Mouse (Mus musculus): ENCODE measurements around the gene Gypa. TPM values are rescaled to one million over a fixed set of nuclear protein-coding genes. Genes with fewer than 3 reads are reported as not detected.
A peak's percentile ranks its signal among the peaks of the same experiment; 100 is the strongest.

Gypa gene
- total and polyA plus RNA-seq, 2 experiments from 2014 or later, result 0.37 to 1.7 TPM

DNA sequence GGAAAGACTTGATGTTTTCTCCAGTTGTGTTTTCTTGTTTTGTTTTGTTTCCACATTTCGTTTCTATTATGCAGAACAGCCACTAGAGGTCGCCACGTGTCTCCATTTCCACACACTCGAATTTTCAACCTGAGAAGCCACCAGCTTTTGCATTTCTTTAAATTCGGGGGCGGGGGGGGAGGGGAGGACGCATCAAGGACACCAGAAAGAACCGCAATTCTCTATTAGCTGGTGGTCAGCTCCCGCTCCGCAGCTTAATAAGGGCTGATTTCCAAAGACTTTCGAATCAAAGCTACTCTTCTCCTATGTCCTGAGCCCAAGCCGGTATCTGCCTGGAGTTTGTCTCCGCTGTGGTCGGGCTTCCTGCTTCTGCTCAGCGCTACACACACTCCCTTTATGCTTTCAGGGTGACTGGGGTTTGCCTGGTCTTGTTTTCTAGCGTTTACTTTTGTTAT is 567 bp upstream of the Gypa start:
- DNase-seq (ENCODE audit: low spot score), result peak; percentile 78
- Histone ChIP-seq H3K4me3 (ENCODE audit: low read depth, low read length) (peak overlapping the region; percentile 45), H3K4me2 (ENCODE audit: low read depth, low read length, poor library complexity, severe bottlenecking) (peak overlapping the region; percentile 71), H3K9ac (replicated peaks; ENCODE audit: low read length, poor library complexity, severe bottlenecking) (no peak overlapping the region), H3K4me1 (ENCODE audit: insufficient read depth, low read length) (no peaks in the 10 kb centered on the region), H3K27me3 (ENCODE audit: insufficient read depth, low read length) (no peaks in the 10 kb centered on the region), H3K27ac (ENCODE audit: low read depth, low read length) (0 out of 2 replicates have a peak overlapping the region, but pooled peaks have one; percentile 43), H3K36me3 (ENCODE audit: insufficient read depth, low read length) (no peaks in the 10 kb centered on the region), H3K9me3 (ENCODE audit: low read length) (no peaks in the 10 kb centered on the region)
- WGBS, result under 1% methylated on average over 16 of the region's 16 CpGs
- TF ChIP-seq CTCF (IDR thresholded peaks at IDR 0.05), result peak; percentile 86
- ATAC-seq (ENCODE audit: low FRiP score), result peak; percentile 68

GRCm38 (mm10) chr8:80494346-80494660 is 722 bp downstream of the Gypa start:
- Histone ChIP-seq H3K27ac (ENCODE audit: low read depth, low read length) (no peak overlapping the region), H3K4me3 (ENCODE audit: low read depth, low read length) (no peak overlapping the region), H3K9me3 (ENCODE audit: low read length) (no peaks in the 10 kb centered on the region), H3K4me2 (ENCODE audit: low read depth, low read length, poor library complexity, severe bottlenecking) (no peak overlapping the region), H3K27me3 (ENCODE audit: insufficient read depth, low read length) (no peaks in the 10 kb centered on the region), H3K36me3 (ENCODE audit: insufficient read depth, low read length) (no peaks in the 10 kb centered on the region), H3K9ac (replicated peaks; ENCODE audit: low read length, poor library complexity, severe bottlenecking) (no peak overlapping the region), H3K4me1 (ENCODE audit: insufficient read depth, low read length) (no peaks in the 10 kb centered on the region)
- DNase-seq (ENCODE audit: low spot score), result no peak
- no peak for ATAC-seq (ENCODE audit: low FRiP score)
- no peak for TF ChIP-seq CTCF (IDR thresholded peaks at IDR 0.05)
- WGBS, result 95% methylated on average over 2 of the region's 2 CpGs

DNA sequence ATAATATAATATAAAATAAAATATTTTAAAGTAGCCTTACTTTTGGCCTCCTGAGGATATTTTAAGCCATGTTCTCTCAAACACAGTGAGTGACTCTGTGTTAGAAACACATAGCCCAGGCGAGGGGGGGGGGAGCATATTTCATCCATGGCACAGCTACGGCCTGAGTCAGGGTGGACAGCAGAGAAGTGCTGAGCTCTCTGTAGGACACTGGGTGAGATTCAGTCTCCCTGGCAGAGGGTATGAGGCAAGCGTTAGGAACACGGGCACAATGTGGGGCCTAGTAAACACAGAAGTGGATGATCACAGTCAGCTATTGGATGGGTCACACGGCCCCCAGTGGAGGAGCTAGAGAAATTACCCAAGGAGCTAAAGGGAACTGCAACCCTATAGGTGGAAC is 1.2 kb downstream of the Gypa start:
- WGBS, result 85% methylated on average over 5 of the region's 5 CpGs

DNA sequence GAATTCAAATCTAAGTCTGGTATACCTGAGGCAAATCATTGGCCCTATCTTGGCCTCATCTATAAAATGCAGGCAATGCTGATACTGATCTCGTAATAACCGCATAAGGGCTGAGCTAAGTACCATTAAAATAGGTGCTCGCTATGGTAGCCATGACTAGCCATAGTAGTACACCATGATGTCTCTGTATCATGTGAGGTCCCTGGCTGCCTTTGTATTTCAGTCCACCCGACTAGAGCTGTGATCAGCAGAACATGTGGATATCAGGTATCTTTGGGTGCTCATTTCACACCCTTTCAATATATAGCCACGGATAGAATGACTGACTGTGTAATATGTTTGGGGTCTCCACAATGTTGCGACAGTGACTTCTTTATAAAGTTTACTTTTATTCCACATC is 1.9 kb downstream of the Gypa start:
- H3K4me1 ChIP-seq (ENCODE audit: insufficient read depth, low read length), result no peaks in the 10 kb centered on the region
- no peak overlapping the region for H3K9ac ChIP-seq (replicated peaks; ENCODE audit: low read length, poor library complexity, severe bottlenecking)
- ATAC-seq (ENCODE audit: low FRiP score) (no peak), DNase-seq (ENCODE audit: low spot score) (no peak)
- no peak overlapping the region for H3K4me2 ChIP-seq (ENCODE audit: low read depth, low read length, poor library complexity, severe bottlenecking)
- H3K36me3 ChIP-seq (ENCODE audit: insufficient read depth, low read length), result no peaks in the 10 kb centered on the region
- 98% methylated on average over 6 of the region's 6 CpGs for WGBS
- no peak overlapping the region for H3K27ac ChIP-seq (ENCODE audit: low read depth, low read length)
- no peak for TF ChIP-seq CTCF (IDR thresholded peaks at IDR 0.05)
- no peaks in the 10 kb centered on the region for H3K9me3 ChIP-seq (ENCODE audit: low read length)
- no peaks in the 10 kb centered on the region for H3K27me3 ChIP-seq (ENCODE audit: insufficient read depth, low read length)
- H3K4me3 ChIP-seq (ENCODE audit: low read depth, low read length), result no peak overlapping the region

More for the DNA sequence above, 1.2 kb downstream of the Gypa start:
- Histone ChIP-seq H3K4me1 (ENCODE audit: insufficient read depth, low read length) (no peaks in the 10 kb centered on the region), H3K36me3 (ENCODE audit: insufficient read depth, low read length) (no peaks in the 10 kb centered on the region), H3K27me3 (ENCODE audit: insufficient read depth, low read length) (no peaks in the 10 kb centered on the region), H3K4me3 (ENCODE audit: low read depth, low read length) (no peak overlapping the region), H3K9ac (replicated peaks; ENCODE audit: low read length, poor library complexity, severe bottlenecking) (no peak overlapping the region), H3K27ac (ENCODE audit: low read depth, low read length) (no peak overlapping the region), H3K4me2 (ENCODE audit: low read depth, low read length, poor library complexity, severe bottlenecking) (no peak overlapping the region), H3K9me3 (ENCODE audit: low read length) (no peaks in the 10 kb centered on the region)
- TF ChIP-seq CTCF (IDR thresholded peaks at IDR 0.05), result no peak
- ATAC-seq (ENCODE audit: low FRiP score), result no peak
- DNase-seq (ENCODE audit: low spot score), result no peak

- ATAC-seq (ENCODE audit: low FRiP score) (no peak), DNase-seq (ENCODE audit: low spot score) (no peak)
- H3K9me3 ChIP-seq (ENCODE audit: low read length), result no peaks in the 10 kb centered on the region
- WGBS, result 72% methylated on average over 4 of the region's 4 CpGs
- no peak overlapping the region for H3K4me3 ChIP-seq (ENCODE audit: low read depth, low read length)
- TF ChIP-seq CTCF (IDR thresholded peaks at IDR 0.05), result no peak
- no peak overlapping the region for H3K27ac ChIP-seq (ENCODE audit: low read depth, low read length)
- no peaks in the 10 kb centered on the region for H3K36me3 ChIP-seq (ENCODE audit: insufficient read depth, low read length)
- no peak overlapping the region for H3K4me2 ChIP-seq (ENCODE audit: low read depth, low read length, poor library complexity, severe bottlenecking)
- no peaks in the 10 kb centered on the region for H3K27me3 ChIP-seq (ENCODE audit: insufficient read depth, low read length)
- H3K4me1 ChIP-seq (ENCODE audit: insufficient read depth, low read length), result no peaks in the 10 kb centered on the region
- H3K9ac ChIP-seq (replicated peaks; ENCODE audit: low read length, poor library complexity, severe bottlenecking), result no peak overlapping the region
These were observed 3.7 kb downstream of the Gypa start for GRCm38 (mm10) chr8:80497323-80497722.

GRCm38 (mm10) chr8:80500244-80500643 is 6.7 kb downstream of the Gypa start:
- 65% methylated on average over 2 of the region's 2 CpGs for WGBS
- H3K4me1 ChIP-seq (ENCODE audit: insufficient read depth, low read length), result no peaks in the 10 kb centered on the region
- DNase-seq (ENCODE audit: low spot score) (no peak), ATAC-seq (ENCODE audit: low FRiP score) (no peak)
- no peaks in the 10 kb centered on the region for H3K36me3 ChIP-seq (ENCODE audit: insufficient read depth, low read length)
- no peak for TF ChIP-seq CTCF (IDR thresholded peaks at IDR 0.05)
- H3K4me2 ChIP-seq (ENCODE audit: low read depth, low read length, poor library complexity, severe bottlenecking), result no peak overlapping the region
- H3K9ac ChIP-seq (replicated peaks; ENCODE audit: low read length, poor library complexity, severe bottlenecking), result no peak overlapping the region
- H3K9me3 ChIP-seq (ENCODE audit: low read length), result no peaks in the 10 kb centered on the region
- H3K4me3 ChIP-seq (ENCODE audit: low read depth, low read length), result no peak overlapping the region
- no peak overlapping the region for H3K27ac ChIP-seq (ENCODE audit: low read depth, low read length)
- H3K27me3 ChIP-seq (ENCODE audit: insufficient read depth, low read length), result no peaks in the 10 kb centered on the region

Measured in midbrain, postnatal 0 days (tissue).